Mouse (Mus musculus) E14TG2a.4 (cell line): Measurements from ENCODE around the gene Siglecg.

ENCODE experiments used
- CTCF ChIP-seq: conservative IDR thresholded peaks from 2 replicates; pipeline ENCODE4 v1.5.1; 2014; ENCODE audit warnings: low read length
- NANOG ChIP-seq: IDR thresholded peaks from 2 replicates; pipeline ENCODE4 v1.6.1; 2014; ENCODE audit warnings: borderline replicate concordance, low read length, mixed read lengths
- POU5F1 ChIP-seq: IDR thresholded peaks from 2 replicates; pipeline ENCODE4 v1.6.1; 2014; ENCODE audit warnings: low read length, borderline replicate concordance

DNA sequence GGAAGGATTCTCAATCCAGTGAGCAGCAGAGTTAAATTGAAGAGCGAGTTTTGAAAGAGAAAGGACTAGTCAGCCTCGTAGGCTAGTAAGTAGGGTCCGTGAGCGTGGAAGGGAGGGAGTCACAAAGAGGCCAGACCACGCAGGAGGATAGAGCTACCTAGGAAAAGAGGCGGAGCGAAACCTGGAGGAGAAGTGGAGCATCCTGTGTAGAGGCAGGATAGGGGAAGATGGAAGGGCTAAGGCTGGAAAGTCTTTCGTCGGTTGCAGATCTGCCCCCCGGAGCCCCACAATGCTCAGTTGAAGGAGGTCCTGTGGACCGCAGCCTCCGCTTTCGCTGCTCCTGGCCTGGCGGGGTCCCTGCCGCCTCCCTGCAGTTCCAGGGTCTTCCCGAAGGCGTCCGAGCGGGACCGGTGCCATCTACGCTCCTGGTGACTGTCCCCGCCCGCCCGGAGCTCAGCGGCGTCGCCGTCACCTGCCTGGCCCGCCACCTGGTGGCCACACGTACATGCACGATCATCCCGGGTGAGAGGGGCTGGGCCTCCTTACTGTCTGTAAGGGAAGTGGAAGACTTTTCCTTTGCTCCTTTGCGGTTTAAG is 58.2 kb downstream of the Siglecg start:
- TF ChIP-seq CTCF = peak; percentile 35
- TF ChIP-seq POU5F1 = no peak
- no peak for TF ChIP-seq NANOG
